Mouse (Mus musculus) right cerebral cortex, postnatal 25 days (tissue): ENCODE results near the gene Them7.

Experiments
- DNase-seq: peaks from one replicate; pipeline ENCODE4 v3.0.0; 2022

Them7 gene

GRCm38 (mm10) chr2:105224134-105224986, at the start of gene Them7:
Them7 (plus strand) TSS chr2:105224320.
- DNase-seq = no peak

DNA sequence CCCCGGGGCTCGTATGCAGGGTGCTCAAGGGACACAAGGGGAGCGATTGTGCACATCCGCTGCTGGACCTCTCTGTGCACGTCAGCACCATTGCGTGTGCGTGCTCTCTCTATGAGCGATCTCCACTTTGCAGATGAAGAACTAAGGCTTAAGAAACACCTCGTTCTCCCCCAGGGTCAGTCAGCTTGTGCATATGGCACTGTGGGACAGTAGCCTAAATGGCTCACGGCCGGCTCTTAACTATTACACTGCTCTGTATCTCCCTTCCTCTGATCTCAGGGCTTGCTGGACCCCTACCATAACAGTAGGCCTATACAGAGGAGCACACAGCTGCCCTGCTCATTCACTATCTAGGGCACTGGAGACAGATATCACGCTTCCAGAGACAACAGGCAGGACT, 45.2 kb upstream of the Them7 start:
- DNase-seq = no peak

DNA sequence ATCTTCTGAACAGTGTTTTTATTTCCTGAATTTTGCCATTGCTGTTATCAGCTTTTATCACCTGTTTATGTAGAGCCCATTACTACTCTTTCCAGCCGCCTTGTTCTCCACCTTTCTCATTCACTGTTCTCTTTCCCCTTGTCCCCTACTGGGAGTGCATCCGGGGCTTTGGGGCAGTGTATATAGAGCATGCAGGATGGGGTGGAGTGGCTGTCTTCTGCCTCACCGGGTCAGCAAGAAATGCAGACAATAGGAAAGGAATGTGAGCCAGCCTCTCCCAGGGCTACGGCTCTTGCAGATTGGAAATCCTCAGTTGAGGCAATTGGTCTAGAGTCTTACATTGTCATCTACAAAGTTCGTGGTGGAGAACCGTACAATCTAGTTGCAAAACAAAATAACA, 41.6 kb upstream of the Them7 start:
- no peak for DNase-seq

GRCm38 (mm10) chr2:105185140-105185539, 39.0 kb upstream of the Them7 start:
- no peak for DNase-seq

- DNase-seq = no peak
Measured at GRCm38 (mm10) chr2:105185768-105186529, 38.2 kb upstream of the Them7 start.

DNA sequence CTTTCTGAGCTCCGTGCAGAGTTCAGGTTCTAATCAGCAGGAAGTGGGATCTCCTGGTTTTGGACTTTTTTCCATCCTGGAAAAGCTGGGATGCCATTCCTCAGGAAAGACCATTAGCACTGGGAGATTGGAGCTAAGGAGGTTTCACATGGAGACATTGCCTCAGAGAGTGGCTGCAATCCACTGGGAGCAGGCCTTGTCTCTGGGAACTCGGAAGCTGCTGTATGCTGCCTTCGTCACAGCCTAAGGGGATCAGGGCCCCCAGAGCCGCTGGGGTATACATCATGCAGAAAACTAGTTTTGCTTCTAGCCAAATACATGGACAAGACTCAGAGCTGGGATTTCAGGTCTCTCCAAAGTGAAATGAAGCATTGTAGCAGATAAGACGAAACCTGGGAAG, 37.5 kb upstream of the Them7 start:
- DNase-seq = no peak

GRCm38 (mm10) chr2:105188182-105188581, 35.9 kb upstream of the Them7 start:
- no peak for DNase-seq

GRCm38 (mm10) chr2:105189352-105189751, 34.8 kb upstream of the Them7 start:
- no peak for DNase-seq

DNA sequence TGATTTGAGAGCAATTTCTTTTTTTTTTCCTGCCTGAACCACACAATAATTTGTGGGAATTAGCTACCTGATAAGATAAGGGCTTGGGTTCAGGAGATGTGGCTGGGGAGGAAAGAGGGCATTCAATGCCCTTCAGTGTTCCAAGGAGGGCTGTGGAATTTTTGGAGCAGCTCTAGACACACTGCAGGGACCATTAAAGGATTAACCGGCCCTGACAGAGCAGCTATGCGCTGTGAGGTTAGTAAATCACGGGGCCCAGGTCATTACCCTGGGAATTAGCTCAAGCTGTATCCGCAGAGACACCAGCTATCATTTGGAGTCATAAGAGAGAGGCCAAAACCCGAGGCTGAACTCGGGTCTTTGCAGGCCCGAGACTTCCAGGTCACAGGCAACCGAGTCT, 24.0 kb upstream of the Them7 start:
- no peak for DNase-seq

- DNase-seq = no peak
Measured at GRCm38 (mm10) chr2:105206563-105207174, 17.5 kb upstream of the Them7 start.

- DNase-seq = no peak
Measured at GRCm38 (mm10) chr2:105212839-105213238, 11.3 kb upstream of the Them7 start.

GRCm38 (mm10) chr2:105215914-105216313, 8.2 kb upstream of the Them7 start:
- no peak for DNase-seq

DNA sequence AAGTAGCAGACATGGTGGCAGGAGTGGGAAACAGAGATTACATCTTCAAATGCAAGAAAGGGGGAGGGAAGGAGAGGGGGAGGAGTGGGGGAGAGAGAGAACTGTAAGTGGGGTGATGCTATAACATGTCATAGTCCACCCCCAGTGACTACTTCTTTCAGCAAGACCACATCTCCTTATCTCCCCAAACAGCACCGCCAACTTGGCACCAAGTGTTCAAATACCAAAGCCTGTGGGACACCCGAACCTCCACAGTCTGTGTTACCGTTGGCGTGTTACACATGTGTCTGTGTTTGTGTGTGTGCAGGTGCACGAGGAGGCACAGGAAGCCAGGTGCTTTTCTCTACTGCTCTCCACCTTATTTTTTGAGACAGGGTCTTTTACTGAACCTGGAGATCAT, 4.9 kb upstream of the Them7 start:
- DNase-seq = no peak

- no peak for DNase-seq
Measured at GRCm38 (mm10) chr2:105219664-105220063, 4.5 kb upstream of the Them7 start.

DNA sequence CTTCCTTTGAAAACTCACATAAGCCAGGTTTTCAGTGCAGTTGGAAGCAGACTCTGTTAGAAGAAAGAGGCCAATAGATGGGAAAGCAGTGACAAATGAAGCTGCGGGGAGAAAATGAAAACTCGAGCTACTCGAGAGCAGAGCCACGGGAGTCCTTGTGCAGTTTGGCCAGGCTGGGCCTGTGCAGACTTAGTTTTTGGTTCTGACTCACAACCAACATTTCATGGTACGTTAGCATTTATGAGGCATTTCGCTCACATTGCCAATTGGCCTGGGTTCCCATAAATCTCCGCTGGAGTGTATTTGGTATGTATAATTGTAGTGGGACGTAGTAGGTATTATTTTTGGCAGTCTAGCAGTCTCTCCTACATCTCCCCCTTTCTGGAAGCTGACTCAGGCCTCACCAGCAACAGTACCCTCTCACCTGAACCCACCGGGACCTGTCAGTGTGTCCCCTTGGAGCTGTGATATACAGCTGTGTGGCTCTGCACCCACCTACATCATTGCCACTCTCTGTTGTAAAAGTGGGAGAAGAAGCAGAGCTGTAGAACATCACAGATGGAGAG, 3.3 kb upstream of the Them7 start:
- no peak for DNase-seq

DNA sequence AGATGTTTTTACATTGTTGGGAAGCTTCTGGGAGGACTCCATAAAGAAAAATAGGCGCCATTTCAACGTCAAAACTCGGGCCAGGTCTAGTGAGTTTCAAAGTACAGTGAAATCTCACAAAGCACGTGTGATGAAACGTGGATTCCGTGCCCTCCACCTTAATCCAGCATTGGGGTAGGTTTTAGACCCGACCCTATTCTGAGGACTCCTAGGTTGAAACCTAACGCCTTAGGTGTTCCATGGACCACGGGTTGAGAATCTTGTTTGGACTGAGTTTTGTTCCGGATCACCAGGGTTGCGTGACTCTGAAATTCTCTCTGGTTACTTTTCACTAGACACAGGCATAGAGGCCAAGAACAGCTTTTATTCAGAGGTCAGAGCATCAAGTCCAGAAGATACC, 514 bp upstream of the Them7 start:
- DNase-seq = no peak

GRCm38 (mm10) chr2:105224987-105225375, 861 bp downstream of the Them7 start:
- no peak for DNase-seq

- DNase-seq = no peak
Measured at GRCm38 (mm10) chr2:105226297-105226958, 2.3 kb downstream of the Them7 start.

- no peak for DNase-seq
Measured at GRCm38 (mm10) chr2:105228416-105228815, 4.3 kb downstream of the Them7 start.

DNA sequence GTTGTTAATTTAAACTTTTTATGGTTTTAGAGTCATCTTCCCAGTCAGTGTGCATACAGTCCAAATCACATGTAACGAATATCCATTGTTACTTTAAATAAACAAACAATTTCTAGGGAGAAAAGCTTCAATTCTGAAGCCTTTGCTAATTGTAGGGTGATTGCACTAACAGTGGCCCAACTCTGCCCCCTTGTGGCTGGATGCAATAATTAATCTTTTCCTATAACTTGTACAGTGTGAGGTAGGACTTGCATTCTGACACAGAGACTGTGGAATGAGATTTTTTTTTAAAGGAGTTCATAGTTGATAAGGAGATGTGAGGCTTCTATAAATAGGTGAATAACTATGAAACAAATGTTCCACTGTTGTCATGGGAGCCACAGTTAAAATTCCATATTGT, 6.2 kb downstream of the Them7 start:
- peak; percentile 36 for DNase-seq

DNA sequence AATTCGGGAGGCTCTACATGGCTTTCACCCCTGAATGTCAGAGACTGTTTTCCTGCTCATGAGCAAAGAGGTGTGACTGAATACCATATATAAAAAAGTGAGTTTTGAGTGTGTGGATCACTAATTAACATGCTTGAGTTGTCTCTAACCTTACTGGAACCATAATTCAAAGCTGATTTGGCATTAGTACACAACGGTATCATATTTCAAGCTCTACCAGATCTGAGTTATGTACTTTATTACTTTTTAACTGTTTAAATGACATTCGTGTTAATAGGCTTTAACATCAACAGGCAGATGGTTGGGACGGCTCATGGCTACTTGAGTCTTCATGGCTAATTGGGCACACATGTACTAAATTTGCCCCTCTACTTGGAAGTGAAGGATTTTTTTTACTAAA, 8.3 kb downstream of the Them7 start:
- DNase-seq = no peak

- no peak for DNase-seq
Measured at GRCm38 (mm10) chr2:105234278-105234677, 10.2 kb downstream of the Them7 start.
